Mouse (Mus musculus) small intestine, adult 2 months (tissue): ENCODE data around the gene Dbt. TPM values are rescaled to one million over a fixed set of nuclear protein-coding genes. Genes with fewer than 3 reads are reported as not detected.

ENCODE experiments used
- H3K27ac ChIP-seq: fragments of 200-500 bp; 2 replicates; pipeline ENCODE4 v1.5.1; 2012; ENCODE audit warnings: low read depth, low read length, control low read depth, inconsistent platforms; ENCODE audit not compliant: insufficient read depth
- H3K27me3 ChIP-seq: fragments of 200-500 bp; 2 replicates; pipeline ENCODE4 v1.6.1; 2012; ENCODE audit warnings: mild to moderate bottlenecking, moderate library complexity, low read length, inconsistent platforms; ENCODE audit not compliant: control insufficient read depth, insufficient read depth
- H3K36me3 ChIP-seq: fragments of 200-500 bp; 2 replicates; pipeline ENCODE4 v1.6.1; 2012; ENCODE audit warnings: mild to moderate bottlenecking, low read length, control low read depth, inconsistent platforms; ENCODE audit not compliant: control insufficient read depth, insufficient read depth
- H3K4me1 ChIP-seq: fragments of 200-500 bp; 2 replicates; pipeline ENCODE4 v1.6.1; 2012; ENCODE audit warnings: low read length, inconsistent platforms, mixed read lengths; ENCODE audit not compliant: control insufficient read depth, insufficient read depth, insufficient read length
- H3K4me3 ChIP-seq: fragments of 200-500 bp; 2 replicates; pipeline ENCODE4 v1.5.1; 2012; ENCODE audit warnings: low read depth, mild to moderate bottlenecking, control low read depth, inconsistent platforms, low read length, moderate library complexity
- CTCF ChIP-seq: fragments of 200-500 bp; IDR thresholded peaks from 2 replicates; pipeline ENCODE4 v1.5.1; 2012; ENCODE audit warnings: low read depth, mild to moderate bottlenecking, control low read depth, inconsistent platforms, low read length, moderate library complexity, mixed read lengths; ENCODE audit not compliant: insufficient replicate concordance, insufficient read length; ENCODE audit errors: extremely low read depth
- POLR2A ChIP-seq: fragments of 200-500 bp; IDR thresholded peaks from 2 replicates; pipeline ENCODE4 v1.6.1; 2012; ENCODE audit warnings: low read depth, mild to moderate bottlenecking, control low read depth, inconsistent platforms, low read length, moderate library complexity
- WGBS: fragments of 180-500 bp; shearing (Covaris S2); methylation state at CpG from one replicate; pipeline ENCODE4 v1.1.7; 2018; 5-methylcytosine and 5-hydroxymethylcytosine counted together
- polyA plus RNA-seq: library from polyadenylated mRNA; depleted of rRNA; stranded (reverse); fragments of >200 nt; gene quantifications from 2 replicates; pipeline ENCODE4 v1.2.3, GENCODE M21; 2012

Gene Dbt
- polyA plus RNA-seq, 1 experiment: 1.3 TPM

DNA sequence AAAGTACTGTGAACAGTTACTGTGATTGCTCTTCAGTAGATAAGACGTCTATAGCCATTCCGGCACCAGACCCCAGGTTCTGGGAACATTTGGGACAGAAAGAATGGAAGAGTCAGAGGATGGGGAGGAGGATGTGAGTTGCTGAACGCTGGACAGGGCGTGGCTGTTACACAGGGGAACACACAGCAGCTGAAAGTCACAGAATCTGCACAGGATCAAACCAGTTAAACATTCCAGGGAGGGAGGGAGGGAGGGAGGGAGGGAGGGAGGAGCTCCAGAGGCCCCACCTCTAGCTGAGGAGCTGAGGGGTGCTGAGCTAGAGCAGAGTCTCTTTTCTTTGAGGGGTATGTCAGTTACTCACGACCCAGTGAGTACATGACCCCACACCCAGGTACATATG, 31.9 kb upstream of the Dbt start:
- Histone ChIP-seq H3K4me3 (no peak overlapping the region), H3K4me1 (no peaks in the 10 kb centered on the region), H3K27ac (no peak overlapping the region), H3K36me3 (no peaks in the 10 kb centered on the region), H3K27me3 (no peaks in the 10 kb centered on the region)
- TF ChIP-seq POLR2A (no peak), CTCF (no peak)
- 13% methylated on average over 5 of the region's 5 CpGs for WGBS

GRCm38 (mm10) chr3:116482724-116483123, 30.1 kb upstream of the Dbt start:
- peaks cover 4% of the 10 kb centered on the region for H3K36me3 ChIP-seq
- 70% methylated on average over 3 of the region's 3 CpGs for WGBS
- no peak overlapping the region for H3K4me3 ChIP-seq
- H3K4me1 ChIP-seq: no peaks in the 10 kb centered on the region
- H3K27ac ChIP-seq: no peak overlapping the region
- H3K27me3 ChIP-seq: no peaks in the 10 kb centered on the region
- TF ChIP-seq POLR2A: no peak
- TF ChIP-seq CTCF: no peak

GRCm38 (mm10) chr3:116483271-116483670, 29.6 kb upstream of the Dbt start:
- H3K27ac ChIP-seq: no peak overlapping the region
- no peak for TF ChIP-seq POLR2A
- no peak for TF ChIP-seq CTCF
- 71% methylated on average over 4 of the region's 4 CpGs for WGBS
- H3K4me1 ChIP-seq: no peaks in the 10 kb centered on the region
- H3K36me3 ChIP-seq: peaks cover 10% of the 10 kb centered on the region
- H3K27me3 ChIP-seq: no peaks in the 10 kb centered on the region
- H3K4me3 ChIP-seq: no peak overlapping the region

DNA sequence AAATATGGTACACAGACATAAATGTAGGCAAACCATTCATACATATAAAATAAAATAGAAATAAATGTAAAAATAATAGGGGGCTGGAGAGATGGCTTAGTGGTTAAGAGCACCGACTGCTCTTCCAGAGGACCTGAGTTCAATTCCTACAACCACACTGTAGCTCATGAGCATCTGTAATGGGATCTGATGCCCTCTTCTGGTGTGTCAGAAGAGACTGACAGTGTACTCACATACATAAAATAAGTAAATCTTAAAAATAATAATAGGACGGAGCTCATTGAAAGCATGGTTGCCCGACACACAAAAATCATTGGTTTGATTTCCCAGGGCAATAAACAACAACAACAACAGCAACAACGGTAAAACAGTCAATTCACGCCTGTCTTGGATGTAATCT, 21.9 kb upstream of the Dbt start:
- H3K36me3 ChIP-seq: peaks cover 50% of the 10 kb centered on the region

GRCm38 (mm10) chr3:116491923-116492454, 20.9 kb upstream of the Dbt start:
- no peak overlapping the region for H3K27ac ChIP-seq
- H3K27me3 ChIP-seq: no peaks in the 10 kb centered on the region
- H3K4me3 ChIP-seq: no peak overlapping the region
- H3K4me1 ChIP-seq: no peaks in the 10 kb centered on the region
- TF ChIP-seq POLR2A: no peak
- 33% methylated on average over 1 of the region's 1 CpGs for WGBS
- H3K36me3 ChIP-seq: peaks cover 53% of the 10 kb centered on the region

More for the DNA sequence above, 21.9 kb upstream of the Dbt start:
- no peak overlapping the region for H3K4me3 ChIP-seq
- no peak for TF ChIP-seq CTCF
- no peak for TF ChIP-seq POLR2A
- no peak overlapping the region for H3K27ac ChIP-seq
- no peaks in the 10 kb centered on the region for H3K4me1 ChIP-seq
- H3K27me3 ChIP-seq: no peaks in the 10 kb centered on the region
- WGBS: 88% methylated on average over 5 of the region's 5 CpGs

GRCm38 (mm10) chr3:116493658-116494057, 19.2 kb upstream of the Dbt start:
- no peak overlapping the region for H3K4me3 ChIP-seq
- H3K27ac ChIP-seq: no peak overlapping the region
- H3K27me3 ChIP-seq: no peaks in the 10 kb centered on the region
- no peaks in the 10 kb centered on the region for H3K4me1 ChIP-seq
- WGBS: 76% methylated on average over 5 of the region's 5 CpGs
- TF ChIP-seq CTCF (no peak), POLR2A (no peak)
- peaks cover 53% of the 10 kb centered on the region for H3K36me3 ChIP-seq

DNA sequence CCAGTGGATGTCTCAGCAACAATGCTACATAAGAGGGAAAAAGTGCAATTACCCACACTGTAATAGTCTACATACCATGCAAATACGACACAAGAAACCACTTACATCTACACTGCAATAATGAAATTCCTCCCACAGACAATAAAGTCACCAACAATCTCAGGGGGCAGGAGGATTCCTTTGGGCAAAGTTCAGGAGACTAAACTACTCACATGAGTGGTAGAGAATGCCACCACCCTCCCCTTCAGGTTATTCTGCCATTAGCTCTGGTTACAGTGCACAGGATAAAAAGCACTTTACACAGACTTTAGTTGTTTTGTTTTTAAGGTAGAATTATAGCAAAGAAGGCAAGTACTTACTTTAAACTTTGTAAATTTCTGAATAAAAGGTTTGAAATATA, 17.2 kb upstream of the Dbt start:
- Histone ChIP-seq H3K4me1 (no peaks in the 10 kb centered on the region), H3K4me3 (no peak overlapping the region), H3K36me3 (peaks cover 52% of the 10 kb centered on the region), H3K27ac (no peak overlapping the region), H3K27me3 (no peaks in the 10 kb centered on the region)
- WGBS: 67% methylated on average over 1 of the region's 1 CpGs
- no peak for TF ChIP-seq CTCF
- no peak for TF ChIP-seq POLR2A
